Comparison of ENCODE assay signal across 8 mouse cellular contexts in genomic region chr19:28990590-28991221, GRCm38 (mm10). TPM values are rescaled to one million over a fixed set of nuclear protein-coding genes. Genes with fewer than 3 reads are reported as not detected.
A peak's percentile ranks its signal among the peaks of the same experiment; 100 is the strongest.
DNase-seq lines count a peak whose midpoint lies in the region; ATAC-seq and TF ChIP-seq lines count a peak whose summit lies in the region.

No protein-coding gene starts in this region.

- H3K79me2 ChIP-seq in myocyte (ENCODE audit: control insufficient read depth, insufficient read depth), result peaks cover 41% of the 10 kb centered on the region

- no peaks in the 10 kb centered on the region for H3K9me3 ChIP-seq in heart, embryonic 16.5 days (replicated peaks; ENCODE audit: control insufficient read depth, low read length)
- H3K9me3 ChIP-seq in limb, embryonic 12.5 days, result no peaks in the 10 kb centered on the region

- ATAC-seq in common myeloid progenitor, adult 5-6 weeks (replicated peaks; ENCODE audit: low read depth, poor library complexity, severe bottlenecking), result peak; percentile 20; the same call in 1 of the 2 replicates
- ATAC-seq in heart, embryonic 16.5 days (replicated peaks; ENCODE audit: extremely low read depth, insufficient read depth, low FRiP score), result peak; percentile 70
- ATAC-seq in limb, embryonic 12.5 days (ENCODE audit: insufficient number of reproducible peaks, insufficient read depth, low FRiP score, low TSS enrichment, low read depth), result peak; percentile 9

- under 1% methylated on average over 41 of the region's 41 CpGs for WGBS in thymus, adult 2 months
- WGBS in heart, embryonic 16.5 days, result under 1% methylated on average over 41 of the region's 41 CpGs
- WGBS in limb, embryonic 12.5 days, result 1% methylated on average over 40 of the region's 41 CpGs

- H3K27ac ChIP-seq in thymus, adult 2 months (ENCODE audit: control insufficient read depth, insufficient read depth, low read length), result no peak overlapping the region
- peak overlapping the region; percentile 99 for H3K27ac ChIP-seq in heart, embryonic 16.5 days (ENCODE audit: low read length)
- H3K27ac ChIP-seq in limb, embryonic 12.5 days, result peak overlapping the region; percentile 92

- no peak for TF ChIP-seq CTCF in thymus, adult 2 months (IDR thresholded peaks at IDR 0.05; ENCODE audit: borderline replicate concordance, control insufficient read depth, extremely low read depth, insufficient read depth, low read length, poor library complexity)

- peak overlapping the region; percentile 96 for H3K9ac ChIP-seq in heart, embryonic 16.5 days (ENCODE audit: low read length)
- H3K9ac ChIP-seq in limb, embryonic 12.5 days (replicated peaks), result peak overlapping the region; percentile 86

- H3ac ChIP-seq in myocyte (ENCODE audit: control insufficient read depth, insufficient read length), result peak overlapping the region; percentile 56

- no peak for TF ChIP-seq POLR2A in thymus, adult 2 months (IDR thresholded peaks at IDR 0.05; ENCODE audit: control insufficient read depth, extremely low read depth, insufficient read depth, low read length, poor library complexity)
- TF ChIP-seq POLR2A in myocyte (IDR thresholded peaks at IDR 0.05; ENCODE audit: insufficient read length, low read depth), result no peak

- peaks cover 10% of the 10 kb centered on the region for H3K4me1 ChIP-seq in thymus, adult 2 months (replicated peaks; ENCODE audit: control insufficient read depth, insufficient read depth, low read length)
- H3K4me1 ChIP-seq in heart, embryonic 16.5 days (ENCODE audit: control insufficient read depth, insufficient read depth, low read length), result peaks cover 22% of the 10 kb centered on the region
- peaks cover 9% of the 10 kb centered on the region for H3K4me1 ChIP-seq in limb, embryonic 12.5 days (replicated peaks)

- peak overlapping the region; percentile 87 for H3K4me2 ChIP-seq in heart, embryonic 16.5 days (ENCODE audit: low read depth, low read length)
- H3K4me2 ChIP-seq in limb, embryonic 12.5 days, result peak overlapping the region; percentile 67
- peak overlapping the region; percentile 79 for H3K4me2 ChIP-seq in myocyte (ENCODE audit: low read depth)

- peak overlapping the region; percentile 77 for H3K4me3 ChIP-seq in thymus, adult 2 months (ENCODE audit: control insufficient read depth, insufficient read depth, low read length)
- peak overlapping the region; percentile 94 for H3K4me3 ChIP-seq in heart, embryonic 16.5 days (ENCODE audit: low read length)
- peak overlapping the region; percentile 90 for H3K4me3 ChIP-seq in limb, embryonic 12.5 days (replicated peaks)
- H3K4me3 ChIP-seq in myocyte, result peak overlapping the region; percentile 81

- H3K27me3 ChIP-seq in thymus, adult 2 months (ENCODE audit: control insufficient read depth, insufficient read depth, low read length), result no peaks in the 10 kb centered on the region
- H3K27me3 ChIP-seq in heart, embryonic 16.5 days (ENCODE audit: control insufficient read depth, insufficient read depth, low read length), result no peaks in the 10 kb centered on the region
- no peaks in the 10 kb centered on the region for H3K27me3 ChIP-seq in limb, embryonic 12.5 days
- H3K27me3 ChIP-seq in myocyte (ENCODE audit: control insufficient read depth, insufficient read depth, insufficient read length), result peaks cover 8% of the 10 kb centered on the region

- peaks cover 13% of the 10 kb centered on the region for H3K36me3 ChIP-seq in thymus, adult 2 months (ENCODE audit: control insufficient read depth, insufficient read depth, low read length)
- H3K36me3 ChIP-seq in heart, embryonic 16.5 days (ENCODE audit: control insufficient read depth, insufficient read depth), result peaks cover 17% of the 10 kb centered on the region
- H3K36me3 ChIP-seq in limb, embryonic 12.5 days, result peaks cover 33% of the 10 kb centered on the region
- H3K36me3 ChIP-seq in myocyte (ENCODE audit: control insufficient read depth, insufficient read depth), result peaks cover 2% of the 10 kb centered on the region

- no peak for DNase-seq in thymus, adult 2 months
- DNase-seq in thymus, adult 18-20 months, result no peak
- DNase-seq in urinary bladder, postnatal 4 days (ENCODE audit: low spot score in 2 of 2), result no peak
- no peak for DNase-seq in cerebellum, postnatal 4 days (ENCODE audit: low spot score in 2 of 2)

TF ChIP-seq in myocyte, 11 proteins besides CTCF, POLR2A, EP300 and RAD21:
- no peak for TF ChIP-seq E2F4 (IDR thresholded peaks at IDR 0.05; ENCODE audit: insufficient read depth)
- TF ChIP-seq TCF12 (IDR thresholded peaks at IDR 0.05; ENCODE audit: insufficient read depth, poor library complexity, severe bottlenecking), result no peak
- no peak for TF ChIP-seq REST (IDR thresholded peaks at IDR 0.05; ENCODE audit: insufficient read depth, insufficient read length)
- no peak for TF ChIP-seq MYOD1 (IDR thresholded peaks at IDR 0.05; ENCODE audit: control insufficient read depth in 1 of 3, insufficient read length in 2 of 3, low read depth in 2 of 3)
- no peak for TF ChIP-seq TCF3 (IDR thresholded peaks at IDR 0.05; ENCODE audit: insufficient read length, low read depth)
- no peak for TF ChIP-seq MYOG (IDR thresholded peaks at IDR 0.05; ENCODE audit: control insufficient read depth in 1 of 3, insufficient read depth in 1 of 3, insufficient read length in 2 of 3, low read depth in 2 of 3)
- no peak for TF ChIP-seq CEBPB (IDR thresholded peaks at IDR 0.05; ENCODE audit: insufficient read depth, poor library complexity, severe bottlenecking)
- no peak for TF ChIP-seq POLR2AphosphoS2 (IDR thresholded peaks at IDR 0.05; ENCODE audit: insufficient read length, low read depth)
- no peak for TF ChIP-seq SRF (IDR thresholded peaks at IDR 0.05; ENCODE audit: control insufficient read depth, insufficient read length, low read depth)
- TF ChIP-seq MAX (IDR thresholded peaks at IDR 0.05; ENCODE audit: low read depth), result no peak
- TF ChIP-seq USF1 (IDR thresholded peaks at IDR 0.05; ENCODE audit: low read depth), result no peak
TF ChIP-seq in myocyte: peak in this region for 0.

RNA-seq across cellular contexts. Expression of gene Cdc37l1, which starts 0.6 kb away (rescaled TPM):
- 21.4 and 26.0 TPM in 2 replicates for polyA plus RNA-seq in thymus, adult 2 months (2012; rRNA removed)
- 42.2 and 45.2 TPM in 2 replicates for total RNA-seq in common myeloid progenitor, adult 5-6 weeks (2017)
- 54.7 and 55.7 TPM in 2 replicates for polyA plus RNA-seq in heart, embryonic 16.5 days (2015; fragmentation: Nextera tagmentation; extraction: Ambion mirVana)
- 48.2 and 48.8 TPM in 2 replicates for polyA plus RNA-seq in limb, embryonic 12.5 days (2016; fragmentation: Nextera tagmentation; extraction: Ambion mirVana)
- 9.2 TPM for polyA plus RNA-seq in myocyte (2012; fragmentation: generic; extraction: Trizol)

RNA-seq across cellular contexts. Expression of gene 4430402I18Rik, which starts 23.1 kb away (rescaled TPM):
- polyA plus RNA-seq in thymus, adult 2 months (2012; rRNA removed), result 0.78 and 1.5 TPM in 2 replicates
- total RNA-seq in common myeloid progenitor, adult 5-6 weeks (2017), result not detected in 2 replicates
- polyA plus RNA-seq in heart, embryonic 16.5 days (2015; fragmentation: Nextera tagmentation; extraction: Ambion mirVana), result 11.0 and 11.2 TPM in 2 replicates
- polyA plus RNA-seq in limb, embryonic 12.5 days (2016; fragmentation: Nextera tagmentation; extraction: Ambion mirVana), result 0.33 and 0.44 TPM in 2 replicates
- polyA plus RNA-seq in myocyte (2012; fragmentation: generic; extraction: Trizol), result 0.16 TPM

RNA-seq across cellular contexts. Expression of gene Plpp6, which starts 27.0 kb away (rescaled TPM):
- 12.0 and 18.4 TPM in 2 replicates for polyA plus RNA-seq in thymus, adult 2 months (2012; rRNA removed)
- 9.4 and 9.6 TPM in 2 replicates for total RNA-seq in common myeloid progenitor, adult 5-6 weeks (2017)
- 7.9 and 8.8 TPM in 2 replicates for polyA plus RNA-seq in heart, embryonic 16.5 days (2015; fragmentation: Nextera tagmentation; extraction: Ambion mirVana)
- 5.3 and 6.7 TPM in 2 replicates for polyA plus RNA-seq in limb, embryonic 12.5 days (2016; fragmentation: Nextera tagmentation; extraction: Ambion mirVana)
- polyA plus RNA-seq in myocyte (2012; fragmentation: generic; extraction: Trizol), result 1.1 TPM

RNA-seq across cellular contexts. Expression of gene Ak3, which starts 57.1 kb away (rescaled TPM):
- 43.3 and 50.9 TPM in 2 replicates for polyA plus RNA-seq in thymus, adult 2 months (2012; rRNA removed)
- 45.1 and 55.2 TPM in 2 replicates for total RNA-seq in common myeloid progenitor, adult 5-6 weeks (2017)
- polyA plus RNA-seq in heart, embryonic 16.5 days (2015; fragmentation: Nextera tagmentation; extraction: Ambion mirVana), result 98.6 and 99.3 TPM in 2 replicates
- 71.8 and 73.2 TPM in 2 replicates for polyA plus RNA-seq in limb, embryonic 12.5 days (2016; fragmentation: Nextera tagmentation; extraction: Ambion mirVana)
- polyA plus RNA-seq in myocyte (2012; fragmentation: generic; extraction: Trizol), result 62.8 TPM

Comparison
In these comparisons a context has a peak if more than half of its experiments do, and no peak if none do; other contexts are left out.
1. ATAC-seq: peak in every context shown above with its lines; median percentile 70 in heart, embryonic 16.5 days; 20 in common myeloid progenitor, adult 5-6 weeks; 9 in limb, embryonic 12.5 days.